Comparison of ENCODE assay signal across 16 mouse cellular contexts in genomic region chr9:66162995-66163394, GRCm38 (mm10). TPM values are rescaled to one million over a fixed set of nuclear protein-coding genes. Genes with fewer than 3 reads are reported as not detected.
A peak's percentile ranks its signal among the peaks of the same experiment; 100 is the strongest.
DNase-seq lines count a peak whose midpoint lies in the region; ATAC-seq and TF ChIP-seq lines count a peak whose summit lies in the region.
"Had no signal": no experiment of that assay in that cellular context is flagged by ENCODE, and none has a peak within 500 bp of the region (broad histone marks: within the 10 kb centered on the region; RNA-seq: fewer than 3 reads in every experiment).

No protein-coding gene starts in this region.

- no peak for ATAC-seq in forebrain, embryonic 15.5 days (replicated peaks)
- ATAC-seq in kidney, embryonic 14.5 days (ENCODE audit: low FRiP score, low TSS enrichment): no peak
- no peak for ATAC-seq in liver, postnatal 0 days

- peaks cover 38% of the 10 kb centered on the region for H3K4me1 ChIP-seq in forebrain, embryonic 10.5 days
- peaks cover 2% of the 10 kb centered on the region; the same call in 1 of the 2 replicates for H3K4me1 ChIP-seq in forebrain, embryonic 15.5 days
- no peaks in the 10 kb centered on the region for H3K4me1 ChIP-seq in kidney, adult 2 months (ENCODE audit: control insufficient read depth, insufficient read depth, low read length)
- 0 out of 2 replicates have a peak, but pooled peaks cover 4% of the 10 kb centered on the region for H3K4me1 ChIP-seq in kidney, embryonic 14.5 days (ENCODE audit: control insufficient read depth, insufficient read depth, low read length)
- H3K4me1 ChIP-seq in ES-Bruce4 (ENCODE audit: control insufficient read depth, insufficient read depth, low read length): no peaks in the 10 kb centered on the region
- H3K4me1 ChIP-seq in liver, postnatal 0 days (ENCODE audit: insufficient read depth): peaks cover 22% of the 10 kb centered on the region

- DNase-seq in forebrain, embryonic 10.5 days (ENCODE audit: extremely low spot score, low spot score): no peak
- no peak for DNase-seq in kidney, adult 2 months
- no peak for DNase-seq in liver, postnatal 0 days
- no peak for DNase-seq in urinary bladder, postnatal 10 days (ENCODE audit: low spot score)
- DNase-seq in thymus, postnatal 10 days (ENCODE audit: low spot score in 2 of 2): no peak
- DNase-seq: cerebellum, adult 9-10 months; kidney, postnatal 25 days; thymus, adult 2 months had no signal

- no peak overlapping the region for H3K9ac ChIP-seq in forebrain, embryonic 15.5 days (replicated peaks)
- H3K9ac ChIP-seq in kidney, embryonic 14.5 days (ENCODE audit: low read depth, low read length): no peak overlapping the region
- H3K9ac ChIP-seq in ES-Bruce4 (ENCODE audit: low read depth, poor library complexity, severe bottlenecking): no peak overlapping the region
- H3K9ac ChIP-seq in liver, postnatal 0 days (replicated peaks): 0 out of 2 replicates have a peak overlapping the region, but pooled peaks have one; percentile 8
- H3K9ac ChIP-seq: embryonic facial prominence, embryonic 12.5 days; forebrain, embryonic 12.5 days; heart, embryonic 15.5 days; liver, embryonic 15.5 days had no signal

- no peak overlapping the region for H3K4me3 ChIP-seq in forebrain, embryonic 10.5 days
- H3K4me3 ChIP-seq in forebrain, embryonic 15.5 days: no peak overlapping the region
- no peak overlapping the region for H3K4me3 ChIP-seq in kidney, adult 2 months (ENCODE audit: insufficient read depth, low read depth, low read length)
- H3K4me3 ChIP-seq in kidney, embryonic 14.5 days (ENCODE audit: low read length): no peak overlapping the region
- no peak overlapping the region for H3K4me3 ChIP-seq in ES-Bruce4 (ENCODE audit: low read depth, low read length)
- no peak overlapping the region for H3K4me3 ChIP-seq in liver, postnatal 0 days (ENCODE audit: low read depth, low read length)
- H3K4me3 ChIP-seq: embryonic facial prominence, embryonic 12.5 days; forebrain, embryonic 12.5 days; heart, embryonic 15.5 days; left cerebral cortex, adult 2 months; liver, embryonic 15.5 days had no signal

- WGBS in forebrain, embryonic 10.5 days: 83% methylated on average over 9 of the region's 9 CpGs
- WGBS in forebrain, embryonic 15.5 days: 84% methylated on average over 9 of the region's 9 CpGs
- 77% methylated on average over 9 of the region's 9 CpGs for WGBS in kidney, adult 2 months
- 86% methylated on average over 9 of the region's 9 CpGs for WGBS in kidney, embryonic 14.5 days
- 76% methylated on average over 9 of the region's 9 CpGs for WGBS in liver, postnatal 0 days (ENCODE audit: insufficient replicate concordance)

- TF ChIP-seq CTCF in kidney, adult 2 months (conservative IDR thresholded peaks at IDR 0.05; ENCODE audit: insufficient read depth, insufficient read length, low read depth, low read length): peak; percentile 41; the same call in 1 of the 2 replicates
- TF ChIP-seq CTCF in ES-Bruce4 (IDR thresholded peaks at IDR 0.05; ENCODE audit: low read depth, low read length): peak; percentile 19
- peak; percentile 49 for TF ChIP-seq CTCF in liver, postnatal 0 days (IDR thresholded peaks at IDR 0.05; ENCODE audit: low read depth)

- TF ChIP-seq EP300 in ES-Bruce4 (IDR thresholded peaks at IDR 0.05; ENCODE audit: insufficient read depth, low read depth, low read length): no peak
- no peak; the same call in 1 of the 2 replicates for TF ChIP-seq EP300 in liver, postnatal 0 days (IDR thresholded peaks at IDR 0.05; ENCODE audit: low read depth)

- H3K4me2 ChIP-seq in forebrain, embryonic 15.5 days (replicated peaks): no peak overlapping the region
- no peak overlapping the region for H3K4me2 ChIP-seq in kidney, embryonic 14.5 days (replicated peaks; ENCODE audit: low read depth, low read length)
- H3K4me2 ChIP-seq in liver, postnatal 0 days (ENCODE audit: low read depth, low read length): no peak overlapping the region
- H3K4me2 ChIP-seq: embryonic facial prominence, embryonic 12.5 days; forebrain, embryonic 12.5 days; heart, embryonic 15.5 days; liver, embryonic 15.5 days had no signal

- H3K27me3 ChIP-seq in forebrain, embryonic 10.5 days (ENCODE audit: poor library complexity, severe bottlenecking): peaks cover 19% of the 10 kb centered on the region
- H3K27me3 ChIP-seq in forebrain, embryonic 15.5 days: peaks cover 7% of the 10 kb centered on the region; the same call in 1 of the 2 replicates
- H3K27me3 ChIP-seq in kidney, adult 2 months (replicated peaks; ENCODE audit: control insufficient read depth, insufficient read depth, low read length): no peaks in the 10 kb centered on the region
- 0 out of 2 replicates have a peak, but pooled peaks cover 4% of the 10 kb centered on the region for H3K27me3 ChIP-seq in kidney, embryonic 14.5 days (ENCODE audit: control insufficient read depth, insufficient read depth, low read length)
- no peaks in the 10 kb centered on the region; the same call in 1 of the 2 replicates for H3K27me3 ChIP-seq in ES-Bruce4 (ENCODE audit: control insufficient read depth, insufficient read depth, low read length, poor library complexity, severe bottlenecking)
- H3K27me3 ChIP-seq in liver, postnatal 0 days (ENCODE audit: insufficient read depth, low read length): no peaks in the 10 kb centered on the region
- H3K27me3 ChIP-seq: liver, embryonic 15.5 days had no signal

- no peaks in the 10 kb centered on the region for H3K9me3 ChIP-seq in forebrain, embryonic 10.5 days
- H3K9me3 ChIP-seq in forebrain, embryonic 15.5 days: no peaks in the 10 kb centered on the region
- H3K9me3 ChIP-seq in kidney, embryonic 14.5 days (ENCODE audit: control insufficient read depth, low read length): no peaks in the 10 kb centered on the region
- peaks cover 2% of the 10 kb centered on the region; the same call in 1 of the 2 replicates for H3K9me3 ChIP-seq in ES-Bruce4 (replicated peaks; ENCODE audit: control insufficient read depth, insufficient read depth, low read length, poor library complexity, severe bottlenecking)
- H3K9me3 ChIP-seq in liver, postnatal 0 days (ENCODE audit: low read length): no peaks in the 10 kb centered on the region
- H3K9me3 ChIP-seq: embryonic facial prominence, embryonic 12.5 days; forebrain, embryonic 12.5 days; heart, embryonic 15.5 days; liver, embryonic 15.5 days had no signal

- no peak for TF ChIP-seq POLR2A in kidney, adult 2 months (IDR thresholded peaks at IDR 0.05; ENCODE audit: low read depth, low read length)
- no peak for TF ChIP-seq POLR2A in ES-Bruce4 (IDR thresholded peaks at IDR 0.05; ENCODE audit: insufficient read depth, low read length)

- 0 out of 2 replicates have a peak overlapping the region, but pooled peaks have one; percentile 25 for H3K27ac ChIP-seq in forebrain, embryonic 10.5 days
- H3K27ac ChIP-seq in forebrain, embryonic 15.5 days (replicated peaks): no peak overlapping the region
- no peak overlapping the region for H3K27ac ChIP-seq in kidney, adult 2 months (ENCODE audit: insufficient read depth, low read depth, low read length)
- no peak overlapping the region for H3K27ac ChIP-seq in kidney, embryonic 14.5 days (ENCODE audit: low read depth, low read length)
- no peak overlapping the region for H3K27ac ChIP-seq in ES-Bruce4 (ENCODE audit: insufficient read depth, low read length)
- H3K27ac ChIP-seq in liver, postnatal 0 days (ENCODE audit: low read depth): no peak overlapping the region
- H3K27ac ChIP-seq: embryonic facial prominence, embryonic 12.5 days; forebrain, embryonic 12.5 days; heart, embryonic 15.5 days; left cerebral cortex, adult 2 months; liver, embryonic 15.5 days had no signal

- H3K36me3 ChIP-seq in forebrain, embryonic 10.5 days (replicated peaks): no peaks in the 10 kb centered on the region
- no peaks in the 10 kb centered on the region for H3K36me3 ChIP-seq in forebrain, embryonic 15.5 days
- H3K36me3 ChIP-seq in kidney, adult 2 months (ENCODE audit: control insufficient read depth, insufficient read depth, low read length): no peaks in the 10 kb centered on the region
- no peaks in the 10 kb centered on the region for H3K36me3 ChIP-seq in kidney, embryonic 14.5 days (ENCODE audit: control insufficient read depth, insufficient read depth, low read length)
- H3K36me3 ChIP-seq in ES-Bruce4 (ENCODE audit: control insufficient read depth, insufficient read depth, low read length, poor library complexity, severe bottlenecking): no peaks in the 10 kb centered on the region
- peaks cover 7% of the 10 kb centered on the region; the same call in 1 of the 2 replicates for H3K36me3 ChIP-seq in liver, postnatal 0 days (replicated peaks; ENCODE audit: insufficient read depth, low read length)
- H3K36me3 ChIP-seq: embryonic facial prominence, embryonic 12.5 days; forebrain, embryonic 12.5 days; heart, embryonic 15.5 days had no signal

RNA-seq across cellular contexts. Expression of gene Dapk2, which starts 5.0 kb away (rescaled TPM):
- polyA plus RNA-seq in forebrain, embryonic 10.5 days (2016; fragmentation: Nextera tagmentation; extraction: Ambion mirVana): 7.6 and 8.9 TPM in 2 replicates
- 1.4 and 1.8 TPM in 2 replicates for polyA plus RNA-seq in forebrain, embryonic 15.5 days (2015; fragmentation: Nextera tagmentation; extraction: Ambion mirVana)
- 10.8 and 11.8 TPM in 2 replicates for polyA plus RNA-seq in kidney, adult 2 months (2012; rRNA removed)
- polyA plus RNA-seq in kidney, embryonic 14.5 days (2014; fragmentation: Nextera tagmentation; extraction: Ambion mirVana): 3.3 and 4.2 TPM in 2 replicates
- 0.45 and 0.59 TPM in 2 replicates for polyA plus RNA-seq in ES-Bruce4 (2011; ENCODE audit: insufficient read depth, insufficient read length, low read depth, missing spikeins)
- polyA plus RNA-seq in liver, postnatal 0 days (2015; fragmentation: Nextera tagmentation; extraction: Ambion mirVana): 21.6 and 23.4 TPM in 2 replicates

RNA-seq across cellular contexts. Expression of gene Ciao2a, which starts 36.6 kb away (rescaled TPM):
- 166 and 168 TPM in 2 replicates for polyA plus RNA-seq in forebrain, embryonic 10.5 days (2016; fragmentation: Nextera tagmentation; extraction: Ambion mirVana)
- 87.5 and 89.0 TPM in 2 replicates for polyA plus RNA-seq in forebrain, embryonic 15.5 days (2015; fragmentation: Nextera tagmentation; extraction: Ambion mirVana)
- 23.3 and 39.9 TPM in 2 replicates for polyA plus RNA-seq in kidney, adult 2 months (2012; rRNA removed)
- polyA plus RNA-seq in kidney, embryonic 14.5 days (2014; fragmentation: Nextera tagmentation; extraction: Ambion mirVana): 164 and 171 TPM in 2 replicates
- polyA plus RNA-seq in ES-Bruce4 (2011; ENCODE audit: insufficient read depth, insufficient read length, low read depth, missing spikeins): 30.0 and 37.4 TPM in 2 replicates
- polyA plus RNA-seq in liver, postnatal 0 days (2015; fragmentation: Nextera tagmentation; extraction: Ambion mirVana): 122 and 133 TPM in 2 replicates

RNA-seq across cellular contexts. Expression of gene Snx1, which starts 36.6 kb away (rescaled TPM):
- 136 and 140 TPM in 2 replicates for polyA plus RNA-seq in forebrain, embryonic 10.5 days (2016; fragmentation: Nextera tagmentation; extraction: Ambion mirVana)
- polyA plus RNA-seq in forebrain, embryonic 15.5 days (2015; fragmentation: Nextera tagmentation; extraction: Ambion mirVana): 109 TPM in 2 replicates
- 74.3 and 76.7 TPM in 2 replicates for polyA plus RNA-seq in kidney, adult 2 months (2012; rRNA removed)
- polyA plus RNA-seq in kidney, embryonic 14.5 days (2014; fragmentation: Nextera tagmentation; extraction: Ambion mirVana): 90.1 and 130 TPM in 2 replicates
- polyA plus RNA-seq in ES-Bruce4 (2011; ENCODE audit: insufficient read depth, insufficient read length, low read depth, missing spikeins): 34.7 and 34.8 TPM in 2 replicates
- 30.4 and 34.5 TPM in 2 replicates for polyA plus RNA-seq in liver, postnatal 0 days (2015; fragmentation: Nextera tagmentation; extraction: Ambion mirVana)
